Mouse (Mus musculus): ENCODE data around the gene Ncl.

Gene Ncl

DNA sequence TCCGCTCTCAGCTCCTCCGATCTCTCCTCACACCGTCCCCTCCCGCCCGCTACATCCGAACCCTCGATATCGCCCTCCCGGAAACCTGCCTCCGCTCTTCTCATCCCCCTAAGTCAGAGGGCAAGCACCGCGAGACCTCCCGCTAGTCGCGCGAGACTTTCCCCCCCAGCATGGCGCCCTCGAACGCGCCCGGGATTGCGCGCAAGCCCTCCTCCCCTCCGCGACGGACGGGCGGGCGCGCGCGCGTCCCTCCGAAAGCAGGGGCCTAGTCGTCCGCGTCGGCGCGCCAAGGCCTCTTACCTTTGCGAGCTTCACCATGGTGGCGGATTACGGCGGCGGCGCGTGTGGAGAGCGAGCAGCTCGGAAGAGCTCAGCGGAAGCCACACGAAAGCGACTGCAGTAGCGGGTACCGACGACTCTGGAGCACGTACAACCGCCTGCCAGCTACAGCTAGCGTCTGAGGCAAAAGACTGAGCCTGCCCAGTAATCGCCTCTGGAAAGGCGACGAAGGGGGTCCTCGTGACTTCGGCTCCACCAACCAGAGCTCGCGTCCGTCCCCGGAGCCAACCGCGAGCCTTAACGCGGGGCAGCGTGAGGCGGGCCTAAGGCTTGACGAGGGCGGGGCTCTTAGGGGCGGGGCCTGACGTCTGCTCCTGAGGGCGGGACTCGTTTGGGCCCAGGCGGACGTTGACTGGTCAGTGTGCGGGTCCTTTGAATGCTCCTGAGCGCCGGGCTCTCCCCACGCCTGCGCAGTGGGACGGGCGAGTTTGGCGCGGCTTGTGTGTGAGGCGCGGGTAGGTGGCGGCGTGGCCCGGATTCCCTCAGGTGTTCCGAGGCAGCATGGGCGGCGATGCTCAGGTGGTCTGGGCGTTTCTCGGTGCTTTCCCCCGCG, at the start of gene Ncl:
Gene Ncl (minus strand): TSS at position 495 of the 892 bp plus-strand sequence.
- peak; percentile 99 for DNase-seq

DNA sequence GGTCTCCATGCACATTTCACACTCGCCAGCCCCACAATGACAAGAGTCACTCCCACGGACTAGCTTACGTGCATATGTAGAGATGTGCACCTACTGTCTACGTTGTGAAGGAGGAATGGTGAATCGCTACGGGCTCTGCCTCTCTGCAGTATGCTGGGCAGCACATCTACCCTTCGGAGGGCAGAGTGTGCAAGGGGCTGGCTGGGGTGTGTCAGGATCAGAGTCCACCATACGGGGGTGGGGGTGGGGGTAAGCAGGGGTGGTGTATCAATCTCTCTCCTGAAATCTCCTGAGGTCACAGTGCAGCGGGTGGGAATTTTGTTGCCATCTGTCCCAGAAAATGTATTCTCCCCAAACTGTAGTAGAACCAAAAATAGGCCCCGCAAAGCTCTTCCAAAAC, 49.3 kb upstream of the Ncl start:
- DNase-seq: no peak

DNA sequence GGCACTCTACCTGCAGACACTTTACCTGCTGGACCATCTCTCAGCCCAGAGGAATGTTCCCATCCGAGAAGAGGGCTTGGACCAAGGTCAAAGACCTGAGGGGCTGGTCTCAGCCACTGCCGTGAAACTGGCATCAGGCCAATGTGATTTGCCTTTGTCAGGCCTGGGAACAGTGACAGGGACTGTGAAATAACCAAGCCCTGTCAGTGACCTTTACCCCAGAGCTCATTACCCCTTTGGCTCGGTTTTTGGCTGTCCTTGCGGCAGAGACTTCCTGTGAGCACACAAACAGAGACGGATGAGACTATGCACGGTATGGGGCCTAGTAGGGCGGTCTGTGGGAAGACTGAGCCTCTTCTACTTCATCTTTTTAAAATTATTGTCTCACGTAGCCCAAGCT, 47.7 kb upstream of the Ncl start:
- DNase-seq: peak; percentile 51

DNA sequence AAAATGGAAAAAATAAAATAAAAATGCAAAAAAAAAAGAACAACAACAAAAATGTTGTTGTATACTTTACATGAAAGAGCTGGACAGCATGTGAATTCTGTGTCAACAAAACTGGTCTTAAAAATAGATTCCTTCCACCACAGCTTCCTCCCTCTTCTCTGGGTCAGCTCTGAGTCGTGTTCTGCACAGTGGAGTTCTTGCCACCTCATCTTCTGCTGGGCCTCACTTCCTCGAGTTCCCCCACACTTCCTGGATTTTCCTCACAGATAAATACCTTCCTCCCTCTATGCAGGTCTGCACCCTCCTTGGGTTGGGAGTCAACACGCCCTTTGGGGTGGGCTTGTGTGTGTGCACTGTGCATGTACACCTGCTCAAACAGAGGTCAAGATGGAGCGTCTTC, 47.1 kb upstream of the Ncl start:
- DNase-seq: no peak

DNA sequence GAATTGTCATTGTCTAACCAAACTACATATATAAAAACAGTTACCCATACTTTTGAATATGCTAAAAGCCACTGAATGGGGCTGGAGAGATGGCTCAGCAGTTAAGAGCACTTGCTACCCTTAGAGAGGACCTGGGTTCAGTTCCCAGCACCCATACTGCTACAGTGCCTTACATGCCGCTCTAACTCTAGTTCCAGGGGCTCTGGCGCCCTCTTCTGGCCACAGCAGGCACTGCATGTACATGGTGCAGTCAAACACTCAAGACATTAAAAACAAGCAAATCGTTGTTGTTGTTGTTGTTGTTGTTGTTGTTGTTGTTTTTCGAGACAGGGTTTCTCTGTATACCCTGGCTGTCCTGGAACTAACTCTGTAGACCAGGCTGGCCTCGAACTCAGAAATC, 45.6 kb upstream of the Ncl start:
- peak; percentile 50 for DNase-seq

DNA sequence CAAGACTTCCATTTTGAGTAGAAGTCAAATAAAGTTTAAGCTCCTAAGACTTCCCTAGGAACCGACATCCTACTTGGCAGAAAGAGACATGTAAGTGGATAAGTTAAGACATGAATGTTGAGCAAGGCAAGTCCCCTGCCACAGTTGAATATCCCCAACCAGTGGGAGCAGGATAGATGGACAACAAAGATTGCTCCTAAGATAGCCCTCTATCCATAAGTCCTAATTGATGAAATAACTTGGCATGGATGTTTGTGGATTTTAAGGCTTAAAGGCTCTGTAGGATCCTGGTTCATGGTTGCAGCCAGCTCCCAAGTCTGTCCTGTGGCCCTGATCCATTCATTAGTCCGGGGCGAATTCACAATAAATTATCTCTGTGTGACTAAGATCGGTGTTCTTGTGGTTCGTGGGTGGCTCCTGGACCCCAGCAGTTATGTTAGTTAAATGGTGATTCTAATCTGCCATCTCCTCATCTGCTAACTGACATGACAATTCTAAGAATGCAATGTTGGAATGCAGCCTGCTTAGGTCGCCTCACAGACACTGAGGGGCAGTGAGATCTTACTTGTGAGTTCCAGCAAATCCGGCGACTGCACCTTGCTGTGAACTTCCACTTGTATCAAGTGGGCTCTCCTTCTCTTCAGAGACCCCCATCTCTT, 41.0 kb upstream of the Ncl start:
- no peak for DNase-seq

DNA sequence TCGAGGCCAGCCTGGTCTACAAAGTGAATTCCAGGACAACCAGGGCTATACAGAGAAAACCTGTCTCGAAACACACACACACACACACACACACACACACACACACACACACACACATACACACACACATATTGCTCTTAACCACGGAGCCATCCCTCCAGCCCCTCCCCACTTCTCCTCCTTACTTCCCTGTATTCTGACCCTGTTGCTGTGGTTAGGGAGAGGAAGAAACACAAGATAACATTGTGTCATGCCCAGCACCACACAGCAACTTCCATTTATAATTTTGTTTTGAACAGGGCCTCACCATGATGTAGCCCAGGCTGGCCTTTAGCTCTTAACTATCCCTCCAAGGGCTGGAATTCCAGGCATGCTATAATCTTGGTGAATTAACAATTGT, 40.1 kb upstream of the Ncl start:
- no peak for DNase-seq

DNA sequence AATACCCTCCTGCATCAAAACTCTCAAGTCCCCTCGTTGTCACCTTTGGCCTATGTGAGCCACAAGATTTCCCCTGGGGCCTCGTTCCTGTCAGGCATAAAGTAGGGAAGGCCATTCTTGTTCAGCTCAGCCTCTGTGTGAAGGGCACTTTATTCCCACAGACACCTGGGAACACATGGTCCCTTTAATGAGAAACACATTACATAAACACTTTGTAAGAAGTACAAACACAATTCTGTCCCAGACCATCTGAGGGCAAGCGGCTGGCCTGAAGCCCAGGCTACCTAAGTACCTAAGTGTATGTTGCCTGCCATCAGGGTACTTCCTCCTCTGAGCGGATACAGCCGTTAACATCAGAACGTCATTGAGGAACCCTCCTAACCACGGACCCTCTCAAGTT, 39.0 kb upstream of the Ncl start:
- DNase-seq: no peak

DNA sequence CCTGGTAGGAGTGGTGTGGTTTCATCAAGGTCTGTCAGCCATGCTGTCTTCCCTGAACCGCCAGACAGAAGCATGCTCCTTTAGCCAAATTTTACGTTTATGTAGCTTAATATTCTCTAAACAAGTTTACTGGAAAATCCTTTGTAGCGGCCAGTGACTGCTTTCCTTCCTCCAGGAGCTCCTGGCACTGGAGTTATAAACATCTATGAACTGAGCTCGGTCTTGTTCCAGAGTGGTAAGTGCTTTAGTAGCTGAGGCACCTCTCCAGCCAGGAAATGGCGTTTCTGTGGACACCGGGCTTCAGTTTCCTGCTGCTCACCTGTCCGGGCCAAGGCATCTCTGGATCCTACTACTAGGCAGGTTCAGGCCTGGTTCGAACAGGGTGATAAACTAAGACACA, 38.4 kb upstream of the Ncl start:
- DNase-seq: no peak

DNA sequence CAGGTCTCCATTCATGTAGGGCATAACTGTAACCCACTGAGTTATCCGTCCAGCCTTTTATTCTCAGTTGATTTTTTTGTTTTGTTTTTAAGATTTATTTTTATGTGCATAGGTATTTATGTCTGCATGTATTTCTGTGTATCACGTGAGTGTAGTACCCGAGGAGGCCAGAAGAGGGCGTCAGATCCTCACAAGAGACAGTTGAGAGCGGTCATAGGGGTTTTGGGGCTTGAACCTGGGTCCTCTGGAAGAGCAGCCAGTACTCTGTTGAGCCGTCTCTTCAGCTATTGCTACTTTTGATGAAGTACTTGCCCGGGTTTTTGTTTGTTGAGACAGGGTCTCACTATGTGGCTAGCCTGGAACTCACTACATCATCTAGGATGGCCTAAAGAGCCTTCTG, 36.7 kb upstream of the Ncl start:
- DNase-seq: no peak

DNA sequence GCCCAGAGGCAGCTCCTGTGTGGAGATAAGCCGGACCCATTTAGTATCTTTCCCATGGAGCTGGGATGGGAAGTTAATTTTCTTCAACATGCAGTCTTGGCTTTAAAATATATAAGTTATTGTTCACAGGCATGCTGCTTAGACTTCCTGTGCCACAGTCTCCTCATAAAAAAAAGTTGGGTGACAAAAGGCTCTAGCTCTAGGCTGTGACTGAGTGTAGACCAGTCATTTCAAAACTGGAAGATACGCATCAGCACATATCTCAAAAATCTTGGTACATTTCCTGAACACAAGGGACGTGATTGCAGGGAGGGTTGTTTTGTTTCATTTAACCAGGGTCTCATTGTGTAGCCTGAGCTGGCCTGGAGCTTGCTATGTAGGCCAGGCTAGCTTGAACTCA, 35.0 kb upstream of the Ncl start:
- DNase-seq: no peak

DNA sequence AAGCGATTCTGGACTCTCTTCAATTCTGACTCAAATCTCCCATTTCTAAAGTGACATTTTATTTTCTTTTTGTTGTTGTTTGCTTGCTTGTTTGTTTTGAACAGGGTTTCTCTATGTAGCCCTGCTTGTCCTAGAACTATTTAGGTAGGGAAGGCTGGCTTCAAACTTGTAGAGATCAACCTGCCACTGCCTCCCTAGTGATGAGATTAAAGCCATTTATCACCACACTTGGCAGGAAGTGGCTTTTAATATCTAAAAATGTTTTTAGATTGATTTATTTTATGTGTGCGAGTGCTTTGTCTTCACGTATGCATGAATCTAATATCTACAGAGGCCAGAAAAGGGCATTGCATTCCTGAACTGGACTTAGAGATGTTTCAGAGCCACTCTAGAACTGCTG, 34.0 kb upstream of the Ncl start:
- DNase-seq: no peak

DNA sequence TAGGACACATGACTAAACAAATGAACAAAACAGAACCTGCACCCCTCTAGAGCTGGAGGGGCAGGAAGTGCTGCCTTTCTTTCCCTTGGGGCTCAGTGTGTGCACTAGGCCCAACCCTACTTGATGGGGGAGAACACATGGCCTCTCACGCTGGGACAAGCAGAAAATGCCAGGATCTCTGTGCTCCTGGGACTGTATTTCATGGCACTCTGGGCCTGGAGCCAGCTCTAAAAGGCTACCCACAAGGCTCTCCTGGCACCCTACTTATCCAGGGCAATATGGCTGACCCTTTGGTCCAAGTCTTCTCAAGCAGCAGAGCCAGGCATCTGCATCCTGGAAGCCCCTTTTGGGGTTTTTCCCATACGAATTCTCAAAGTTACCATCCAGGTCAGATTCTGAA, 32.2 kb upstream of the Ncl start:
- no peak for DNase-seq

DNA sequence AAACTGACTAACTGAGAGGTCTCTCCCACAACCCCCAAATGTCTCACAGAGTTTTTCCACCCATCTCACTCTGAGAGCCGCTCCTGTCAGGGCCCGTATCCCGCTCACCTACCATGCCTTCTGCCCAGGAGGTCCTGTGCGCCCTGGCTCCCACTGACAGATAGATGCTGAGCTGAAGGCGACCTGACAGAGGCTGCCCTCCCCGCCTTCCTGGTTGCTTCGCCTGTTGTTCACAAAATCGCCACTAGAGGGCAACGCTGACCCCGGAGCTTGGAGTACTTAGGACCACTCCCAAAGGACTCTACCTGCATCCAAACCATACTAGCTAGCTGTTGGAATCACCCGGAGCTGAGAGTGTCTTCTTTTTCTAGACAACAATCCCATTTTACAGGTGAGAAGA, 30.0 kb upstream of the Ncl start:
- DNase-seq: peak; percentile 73

DNA sequence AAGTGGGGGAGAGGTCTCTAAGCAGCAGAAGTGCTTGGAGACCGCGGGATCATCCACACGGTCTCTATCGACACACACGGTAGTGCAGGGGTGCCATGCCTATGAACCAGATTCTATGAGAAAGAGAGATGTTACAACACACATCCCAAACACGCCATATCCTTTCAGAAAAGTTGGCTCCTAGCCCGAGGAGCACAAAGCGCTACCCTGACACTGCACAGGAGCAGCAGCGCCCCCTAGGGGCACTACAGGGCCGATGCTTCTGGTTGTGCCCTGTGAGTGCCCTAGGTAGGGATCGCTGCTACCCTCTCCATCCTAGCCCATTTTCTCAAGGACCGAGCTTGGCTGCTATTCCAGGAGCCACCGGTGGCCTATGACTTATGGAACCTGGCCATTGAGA, 21.8 kb upstream of the Ncl start:
- peak; percentile 78 for DNase-seq

DNA sequence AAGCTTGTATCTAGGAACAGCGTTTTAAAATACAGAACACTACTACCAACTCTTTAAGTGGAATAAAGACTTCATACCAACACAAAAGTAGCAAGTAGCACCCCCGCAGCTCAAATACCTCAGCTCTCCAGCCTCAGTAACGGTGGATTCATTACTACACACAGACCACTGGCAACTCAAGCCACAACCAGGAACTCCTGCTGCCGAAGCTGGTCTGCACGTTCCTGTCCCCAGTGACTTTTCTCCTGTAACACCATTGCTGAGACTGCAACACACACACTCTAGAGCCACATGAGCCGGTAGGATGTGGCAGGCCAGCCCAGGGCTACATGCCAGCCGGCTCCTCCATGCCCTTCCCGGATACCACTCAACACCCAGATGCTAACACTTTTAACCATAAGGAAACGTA, 20.0 kb upstream of the Ncl start:
- no peak for DNase-seq

DNA sequence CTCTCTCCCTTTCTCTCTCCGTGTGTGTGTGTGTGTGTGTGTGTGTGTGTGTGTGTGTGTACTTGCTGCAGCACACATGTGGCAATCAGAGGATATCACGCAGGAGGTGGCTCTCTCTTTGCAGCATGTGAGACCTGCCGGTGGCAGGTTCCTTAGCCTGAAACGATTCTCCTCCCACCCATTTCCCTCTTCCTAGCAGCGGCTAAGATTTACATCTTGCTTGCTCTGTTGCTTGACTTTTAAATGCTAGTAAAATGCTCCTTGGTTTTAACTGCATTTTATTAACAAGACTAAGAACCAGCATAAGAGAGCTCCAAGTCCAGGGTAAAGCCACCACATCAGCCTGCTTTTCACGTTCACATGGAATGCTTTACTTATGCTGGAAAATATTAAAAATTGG, 19.5 kb upstream of the Ncl start:
- no peak for DNase-seq

DNA sequence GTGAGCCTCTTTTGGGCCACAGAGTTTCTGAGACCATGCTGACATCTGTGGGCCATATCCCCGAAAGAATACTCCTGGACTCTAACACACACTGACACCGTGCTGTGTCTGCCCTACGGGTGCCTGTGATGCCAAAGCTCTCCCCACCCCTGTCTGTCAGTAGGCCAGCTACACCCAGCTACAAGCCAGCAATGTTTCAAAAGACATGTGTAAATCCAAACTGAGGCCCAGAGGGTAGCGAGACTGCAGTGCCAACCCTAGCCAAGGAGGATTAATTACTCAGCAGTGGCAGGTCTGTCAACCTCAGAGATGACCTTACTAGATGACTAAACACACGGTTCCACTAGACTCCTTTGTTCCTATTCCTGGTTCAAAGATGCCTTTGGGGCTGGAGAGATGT, 17.2 kb upstream of the Ncl start:
- DNase-seq: no peak

DNA sequence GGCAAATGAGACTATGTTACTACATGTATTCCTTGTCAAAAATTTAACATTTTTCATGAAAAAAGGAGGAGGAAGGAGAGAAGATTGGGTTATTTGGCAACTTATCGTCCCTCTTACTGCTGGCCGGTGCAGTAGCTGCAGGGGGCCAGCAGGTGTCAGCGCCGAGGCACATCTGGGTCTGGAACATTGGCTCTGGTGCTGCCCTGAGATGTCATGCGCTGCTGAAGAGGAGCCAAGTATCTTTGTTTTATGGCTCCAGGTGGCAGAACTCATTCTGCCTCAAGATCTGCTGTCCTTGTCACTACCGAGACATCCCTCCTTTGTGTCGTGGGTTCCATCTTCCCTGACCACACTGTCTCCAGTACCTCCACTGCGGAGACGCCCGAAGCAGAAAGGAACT, 12.8 kb upstream of the Ncl start:
- DNase-seq: peak; percentile 44

DNA sequence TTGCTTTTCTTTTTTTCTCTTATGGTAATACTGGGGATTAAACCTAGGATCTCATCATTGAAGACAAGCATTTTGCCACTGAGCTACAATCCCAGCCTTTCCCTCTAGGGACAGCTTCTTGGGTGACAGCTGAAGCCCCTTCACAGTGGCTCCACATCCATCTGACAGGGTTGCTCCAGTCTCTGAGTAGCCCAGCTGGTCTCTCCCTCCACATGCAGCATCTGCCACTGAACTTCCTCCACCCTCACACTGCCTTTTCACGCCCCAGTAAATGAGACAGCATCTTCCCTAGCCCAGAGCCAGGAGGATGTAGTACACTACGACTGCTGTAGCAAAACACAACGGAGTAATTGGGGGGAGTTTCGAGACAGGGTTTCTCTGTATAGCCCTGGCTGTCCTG, 8.9 kb upstream of the Ncl start:
- no peak for DNase-seq

DNA sequence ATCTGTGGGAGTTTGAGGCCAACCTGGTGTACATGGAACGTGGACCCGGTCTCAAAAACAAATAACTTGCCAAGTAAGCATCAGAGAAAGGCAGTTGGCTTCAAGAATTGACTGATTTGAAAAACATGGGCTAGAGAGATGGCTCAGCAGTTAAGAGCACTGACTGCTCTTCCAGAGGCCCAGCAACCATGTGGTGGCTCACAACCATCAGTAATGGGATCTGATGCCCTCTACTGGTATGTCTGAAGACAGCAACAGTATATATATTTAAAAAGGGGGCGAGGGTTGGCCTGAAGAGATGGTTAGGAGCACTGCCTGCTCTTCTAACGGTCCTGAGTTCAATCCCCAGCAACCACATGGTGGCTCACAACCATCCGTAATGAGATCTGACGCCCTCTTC, 4.5 kb upstream of the Ncl start:
- DNase-seq: peak; percentile 23

DNA sequence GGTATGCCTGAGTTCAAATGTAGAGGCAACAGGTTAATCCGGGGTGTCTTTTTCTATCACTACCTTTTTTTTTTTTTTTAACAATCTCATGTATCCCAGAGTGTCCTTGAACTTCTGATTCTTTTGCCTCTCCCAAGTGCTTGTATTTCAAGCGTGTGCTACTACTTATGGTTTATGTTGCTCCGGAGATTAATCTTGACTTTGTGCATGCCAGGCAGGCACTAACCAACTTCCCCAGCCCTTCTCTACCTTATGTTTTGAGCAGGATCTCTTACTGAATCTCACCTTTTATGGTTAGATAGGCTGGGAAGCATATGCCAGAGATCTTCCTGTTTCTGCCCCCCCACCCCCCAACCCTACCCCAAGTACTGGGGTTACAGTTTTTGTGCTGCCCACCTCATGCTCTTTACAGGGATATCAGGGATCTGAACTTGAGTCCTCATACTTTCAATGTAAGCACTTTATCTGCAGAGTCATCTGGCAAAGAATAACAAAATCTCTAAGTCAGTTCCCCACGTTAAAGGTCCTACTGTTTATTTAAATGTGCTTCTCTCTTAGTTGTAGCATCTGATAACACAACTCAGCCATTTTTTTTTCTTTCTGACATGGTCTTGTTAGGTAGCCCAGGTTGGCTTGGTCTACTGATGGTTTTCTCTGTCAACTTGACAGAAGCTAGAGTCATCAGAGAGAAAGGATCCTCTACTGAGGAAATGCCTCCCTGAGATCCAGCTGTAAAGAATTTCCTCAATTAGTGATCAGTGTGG, 2.8 kb upstream of the Ncl start:
- DNase-seq: no peak

DNA sequence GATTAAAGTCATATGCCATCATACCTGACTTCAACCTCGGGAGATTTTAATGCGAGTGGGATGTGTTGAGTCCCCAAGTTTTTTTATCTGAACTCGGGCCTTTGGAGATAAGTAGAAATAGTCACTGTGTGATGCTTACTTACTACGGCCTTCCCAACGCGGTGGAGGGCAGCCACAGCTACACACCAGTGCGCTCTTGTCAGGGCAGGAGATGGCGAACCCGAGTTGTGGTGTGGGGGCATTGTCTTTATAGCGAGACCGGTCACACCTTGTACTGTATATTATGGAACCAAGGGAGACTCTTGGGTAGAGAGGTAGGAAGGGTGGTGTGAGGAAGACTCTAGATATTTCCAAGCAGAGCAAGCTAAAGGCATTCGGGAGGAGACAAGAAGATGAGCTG, 1.2 kb upstream of the Ncl start:
- DNase-seq: peak; percentile 41

DNA sequence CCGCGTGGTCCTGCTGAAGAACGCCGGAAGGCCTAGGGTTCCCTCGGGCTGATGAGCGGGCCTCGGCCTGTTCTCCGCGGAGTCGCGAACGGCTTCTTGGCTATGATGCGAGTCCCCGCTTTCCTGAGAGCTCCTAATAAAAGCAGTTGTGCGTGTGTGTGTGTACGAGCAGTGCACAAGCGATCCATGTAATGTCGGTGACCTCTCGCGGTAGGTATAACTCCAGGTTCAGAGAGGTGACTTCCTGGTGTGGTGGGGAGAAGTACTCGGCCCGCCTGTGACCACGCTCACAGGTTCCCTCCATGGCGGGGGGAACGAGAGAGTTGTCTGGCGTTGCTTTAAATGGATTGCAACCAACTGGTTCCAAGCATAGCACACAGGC, 589 bp upstream of the Ncl start:
- DNase-seq: peak; percentile 46
